Mouse (Mus musculus) WW6 (cell line): ENCODE results near the gene Senp8.
A peak's percentile ranks its signal among the peaks of the same experiment; 100 is the strongest.
"Not testable (repeated sequence)": the region's sequence is repeated elsewhere in the genome, so short reads cannot be mapped to it uniquely, and the experiment has no call there.

Source experiments
- DNase-seq: peaks from one replicate; pipeline ENCODE4 v3.0.0-alpha.2; 2013; ENCODE audit warnings: low read depth, low spot score

The Senp8 gene

GRCm38 (mm10) chr9:59750267-59751065, at the start of gene Senp8, which contains the start of gene Myo9a:
Gene Senp8 (minus strand): TSS chr9:59750710.
Gene Myo9a (plus strand): TSS chr9:59750896.
- DNase-seq = peak; percentile 93

GRCm38 (mm10) chr9:59766966-59767461, 16.5 kb upstream of the Senp8 start:
- peak; percentile 16 for DNase-seq

- DNase-seq = no peak
These were observed 10.0 kb upstream of the Senp8 start for GRCm38 (mm10) chr9:59760515-59760914.

- DNase-seq = not testable (repeated sequence)
These were observed 6.5 kb upstream of the Senp8 start for GRCm38 (mm10) chr9:59757016-59757415.

GRCm38 (mm10) chr9:59755199-59755598, 4.7 kb upstream of the Senp8 start:
- no peak for DNase-seq

- no peak for DNase-seq
These were observed 1.5 kb upstream of the Senp8 start for GRCm38 (mm10) chr9:59751966-59752365.

GRCm38 (mm10) chr9:59751066-59751581, 614 bp upstream of the Senp8 start:
- peak; percentile 45 for DNase-seq

- no peak for DNase-seq
These were observed 787 bp downstream of the Senp8 start for GRCm38 (mm10) chr9:59749581-59750265.

- DNase-seq = no peak
These were observed 1.5 kb downstream of the Senp8 start for GRCm38 (mm10) chr9:59748969-59749368.

- DNase-seq = no peak
These were observed 2.1 kb downstream of the Senp8 start for GRCm38 (mm10) chr9:59748387-59748786.

GRCm38 (mm10) chr9:59743903-59744302, 6.6 kb downstream of the Senp8 start:
- no peak for DNase-seq

GRCm38 (mm10) chr9:59740593-59740992, 9.9 kb downstream of the Senp8 start:
- no peak for DNase-seq

GRCm38 (mm10) chr9:59735394-59735793, 15.1 kb downstream of the Senp8 start:
- DNase-seq = no peak

- no peak for DNase-seq
These were observed 17.4 kb downstream of the Senp8 start for GRCm38 (mm10) chr9:59733075-59733474.

GRCm38 (mm10) chr9:59731136-59731535, 19.4 kb downstream of the Senp8 start:
- DNase-seq = no peak

GRCm38 (mm10) chr9:59727569-59728286, 22.8 kb downstream of the Senp8 start:
- no peak for DNase-seq

- no peak for DNase-seq
These were observed 25.0 kb downstream of the Senp8 start for GRCm38 (mm10) chr9:59725515-59725914.

- no peak for DNase-seq
These were observed 26.6 kb downstream of the Senp8 start for GRCm38 (mm10) chr9:59723791-59724442.

GRCm38 (mm10) chr9:59723096-59723657, 27.3 kb downstream of the Senp8 start:
- peak; percentile 71 for DNase-seq

- DNase-seq = no peak
These were observed 29.4 kb downstream of the Senp8 start for GRCm38 (mm10) chr9:59721144-59721543.

- no peak for DNase-seq
These were observed 32.3 kb downstream of the Senp8 start for GRCm38 (mm10) chr9:59718237-59718636.
